Mouse (Mus musculus) brain, embryonic 14.5 days (tissue): ENCODE results near the gene Hnrnpm.

Experiments used
- CTCF ChIP-seq: fragments of 200-500 bp; IDR thresholded peaks from 2 replicates; pipeline ENCODE4 v1.5.1; 2012; ENCODE audit warnings: inconsistent platforms, mild to moderate bottlenecking, moderate library complexity, borderline replicate concordance; ENCODE audit not compliant: insufficient read depth, insufficient read length; ENCODE audit errors: extremely low read depth
- POLR2A ChIP-seq: fragments of 200-500 bp; IDR thresholded peaks from 2 replicates; pipeline ENCODE4 v1.6.1; 2012; ENCODE audit warnings: mild to moderate bottlenecking, inconsistent platforms, borderline replicate concordance; ENCODE audit not compliant: poor library complexity, insufficient read depth, insufficient read length, severe bottlenecking; ENCODE audit errors: extremely low read depth

GRCm38 (mm10) chr17:33685249-33685653 lies 1.4 kb downstream of the Hnrnpm start:
- TF ChIP-seq CTCF, result no peak
- TF ChIP-seq POLR2A, result peak; percentile 70; the same call in 1 of the 2 replicates
